Mouse (Mus musculus): ENCODE data around the gene Sohlh2. TPM values are rescaled to one million over a fixed set of nuclear protein-coding genes. Genes with fewer than 3 reads are reported as not detected.

Sohlh2 gene
- total RNA-seq (2021), result not detected

DNA sequence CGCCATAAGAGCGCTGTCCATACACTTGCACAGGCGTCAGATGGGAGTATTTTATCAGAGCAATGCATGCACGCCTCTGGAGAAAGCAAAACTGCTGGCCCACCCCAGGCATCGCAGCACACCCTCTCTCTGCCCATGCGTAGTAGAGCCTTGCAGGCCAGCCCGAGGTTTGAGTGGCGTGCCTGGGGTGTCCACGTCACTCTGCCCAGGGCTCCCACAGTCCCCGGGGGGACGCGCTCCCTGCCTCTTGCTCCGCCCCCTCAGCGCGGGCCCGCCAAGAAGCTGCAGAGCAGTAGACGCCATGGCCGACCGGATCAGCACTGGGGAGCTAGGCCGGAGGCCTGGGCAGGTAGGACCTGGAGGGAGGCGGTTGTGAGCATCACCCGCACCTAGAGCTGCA, at the start of gene Sohlh2:
Sohlh2 (plus strand) TSS at position 263 of the 400 bp plus-strand sequence.
- intact Hi-C loops (cut with DNase I), result no loop called here
- peak in 1 of 2 experiments; percentile 31 for DNase-seq (ENCODE audit: extremely low spot score in 1 of 2, low spot score in 2 of 2)

DNA sequence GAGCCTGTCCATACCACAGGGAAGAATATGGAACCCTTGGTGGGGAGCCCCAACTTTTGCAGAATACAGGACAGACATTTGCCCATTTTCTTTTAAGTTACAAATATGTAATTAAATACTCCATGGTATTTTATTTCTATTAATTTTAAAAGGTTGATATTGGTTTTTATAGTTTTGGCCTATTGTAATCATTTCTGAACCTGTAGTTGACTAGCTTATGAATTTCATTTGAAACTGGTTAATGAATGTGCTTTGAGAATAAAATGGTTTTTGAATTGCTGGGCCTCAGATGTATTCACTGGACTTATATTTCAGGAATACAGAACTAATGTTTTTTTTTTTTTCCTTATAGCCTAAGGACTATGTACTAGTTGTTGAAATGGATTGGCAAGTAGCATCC, 44.8 kb upstream of the Sohlh2 start, which contains the start of gene Ccdc169:
Ccdc169 (plus strand) TSS at position 301 of the 400 bp plus-strand sequence.
- no peak for DNase-seq (ENCODE audit: extremely low spot score in 1 of 2, low spot score in 2 of 2)
- intact Hi-C loops (cut with DNase I), result no loop called here

DNA sequence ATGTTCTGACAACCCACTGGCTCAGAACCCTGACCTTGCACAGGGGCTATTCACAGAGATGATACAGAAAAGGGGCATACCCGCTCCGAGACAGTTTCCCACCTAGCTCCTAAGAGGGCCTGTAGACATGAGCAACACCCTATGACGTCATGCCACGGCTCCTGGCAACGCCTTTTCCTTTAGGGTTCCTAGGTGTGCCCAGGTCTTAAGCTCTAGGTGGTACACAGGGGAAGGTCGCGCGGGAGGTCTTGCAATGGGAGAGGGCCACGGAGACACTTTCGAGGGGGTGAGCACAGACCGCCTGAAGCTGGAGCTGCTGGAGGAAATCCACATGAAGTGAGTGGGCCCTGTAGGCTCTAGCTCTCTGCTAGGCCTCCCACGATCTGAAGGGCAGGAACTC, 42.0 kb upstream of the Sohlh2 start:
- intact Hi-C loops (cut with DNase I), result no loop called here
- DNase-seq (ENCODE audit: extremely low spot score in 1 of 2, low spot score in 2 of 2), result no peak

DNA sequence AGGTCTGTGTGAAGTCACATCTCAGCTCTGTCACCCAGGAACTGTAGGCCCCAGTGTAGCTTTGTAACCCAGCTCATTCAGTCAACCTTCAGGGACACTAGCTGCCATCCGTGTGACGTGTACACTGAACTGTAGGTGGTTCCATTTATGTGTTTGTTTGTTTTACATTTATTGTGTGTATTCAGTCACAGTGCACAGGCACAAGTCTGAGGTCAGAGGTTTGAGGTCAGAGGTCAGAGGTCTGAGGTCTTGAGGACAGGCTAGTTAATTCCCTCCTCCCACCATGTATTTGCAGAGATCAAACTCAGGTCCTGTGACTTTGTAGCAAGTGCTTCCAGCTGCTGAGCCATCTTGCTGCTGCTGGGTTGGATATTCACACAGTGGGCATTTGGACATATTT, 40.4 kb upstream of the Sohlh2 start:
- no peak for DNase-seq (ENCODE audit: extremely low spot score in 1 of 2, low spot score in 2 of 2)
- intact Hi-C loops (cut with DNase I), result no loop called here

DNA sequence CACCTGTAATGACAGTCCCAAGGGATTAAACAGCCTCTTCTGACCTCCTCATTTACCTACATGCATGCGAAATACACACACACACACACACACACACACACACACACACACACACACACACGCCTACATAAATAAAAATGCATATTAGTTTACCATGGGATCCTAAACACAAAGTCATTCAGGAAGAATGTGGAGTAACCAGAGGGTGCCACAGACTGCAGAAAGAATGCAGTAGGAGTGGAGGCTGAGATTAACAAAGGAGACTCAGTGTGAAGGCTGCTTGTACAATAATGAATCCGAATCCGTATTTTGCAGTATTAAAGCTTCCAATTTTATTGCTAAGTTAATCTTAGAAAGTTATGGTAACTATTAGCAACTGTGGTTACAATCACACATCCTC, 36.9 kb upstream of the Sohlh2 start:
- intact Hi-C loops (cut with DNase I), result no loop called here

DNA sequence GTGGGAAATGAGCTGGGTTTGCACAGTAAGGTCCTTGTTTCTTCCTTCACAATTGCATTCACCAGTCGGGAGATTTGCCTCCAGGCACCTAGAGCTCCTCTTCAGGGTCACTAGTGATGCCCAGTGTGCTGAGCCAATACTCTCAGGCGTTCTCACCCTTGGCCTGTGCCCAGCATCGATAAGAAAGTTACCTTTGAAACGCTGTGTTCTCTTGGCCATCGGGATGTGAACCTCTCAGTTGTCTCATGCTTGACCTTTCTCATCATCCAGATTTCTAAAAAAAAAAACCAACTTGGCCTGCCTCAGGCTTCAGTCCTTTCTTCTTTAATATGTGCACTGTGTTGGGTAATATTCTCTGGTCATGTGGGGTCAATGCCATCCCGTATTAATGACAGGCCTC, 35.4 kb upstream of the Sohlh2 start:
- intact Hi-C loops (cut with DNase I), result no loop called here
- DNase-seq (ENCODE audit: extremely low spot score in 1 of 2, low spot score in 2 of 2), result no peak

More for the DNA sequence above, 36.9 kb upstream of the Sohlh2 start:
- no peak for DNase-seq (ENCODE audit: extremely low spot score in 1 of 2, low spot score in 2 of 2)

DNA sequence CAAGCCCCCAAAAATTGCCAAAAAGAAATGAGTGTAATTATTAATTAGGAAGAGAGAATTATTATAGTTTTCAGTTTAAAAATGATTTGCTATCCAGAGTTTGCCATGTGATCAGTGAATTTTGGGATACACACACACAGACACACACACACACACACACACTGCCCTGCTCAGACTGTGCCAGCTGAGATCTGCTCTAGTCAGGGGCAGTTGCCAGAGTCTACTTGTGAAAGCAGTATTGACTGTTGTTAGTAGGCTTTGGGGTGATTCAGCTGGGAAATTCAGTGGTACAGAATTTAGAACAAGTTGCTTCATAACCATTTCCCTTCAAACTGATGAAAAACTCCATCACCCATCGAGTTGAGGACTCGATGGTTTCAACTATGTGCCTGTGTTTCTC, 34.7 kb upstream of the Sohlh2 start:
- intact Hi-C loops (cut with DNase I), result no loop called here
- no peak for DNase-seq (ENCODE audit: extremely low spot score in 1 of 2, low spot score in 2 of 2)

DNA sequence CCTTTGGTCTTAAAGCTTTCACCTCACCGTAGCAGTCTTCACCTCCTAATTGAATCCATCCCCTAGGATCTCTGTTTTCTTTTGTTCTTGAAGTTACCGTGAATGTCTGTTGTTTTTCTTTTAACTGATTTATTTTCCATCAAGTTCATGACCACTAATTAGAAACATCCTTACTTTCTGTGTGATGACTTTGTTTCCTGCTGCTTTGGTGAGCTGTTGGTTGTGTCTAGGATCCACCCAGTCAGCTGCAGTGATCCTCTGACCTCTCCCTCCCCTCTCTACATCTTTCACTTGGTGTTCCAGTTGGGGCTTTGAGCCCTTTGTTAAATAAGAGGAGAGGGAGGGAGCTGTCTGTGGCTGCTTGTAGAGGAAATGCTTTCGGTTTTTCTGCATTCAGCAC, 33.7 kb upstream of the Sohlh2 start:
- DNase-seq (ENCODE audit: extremely low spot score in 1 of 2, low spot score in 2 of 2), result no peak
- intact Hi-C loops (cut with DNase I), result no loop called here

DNA sequence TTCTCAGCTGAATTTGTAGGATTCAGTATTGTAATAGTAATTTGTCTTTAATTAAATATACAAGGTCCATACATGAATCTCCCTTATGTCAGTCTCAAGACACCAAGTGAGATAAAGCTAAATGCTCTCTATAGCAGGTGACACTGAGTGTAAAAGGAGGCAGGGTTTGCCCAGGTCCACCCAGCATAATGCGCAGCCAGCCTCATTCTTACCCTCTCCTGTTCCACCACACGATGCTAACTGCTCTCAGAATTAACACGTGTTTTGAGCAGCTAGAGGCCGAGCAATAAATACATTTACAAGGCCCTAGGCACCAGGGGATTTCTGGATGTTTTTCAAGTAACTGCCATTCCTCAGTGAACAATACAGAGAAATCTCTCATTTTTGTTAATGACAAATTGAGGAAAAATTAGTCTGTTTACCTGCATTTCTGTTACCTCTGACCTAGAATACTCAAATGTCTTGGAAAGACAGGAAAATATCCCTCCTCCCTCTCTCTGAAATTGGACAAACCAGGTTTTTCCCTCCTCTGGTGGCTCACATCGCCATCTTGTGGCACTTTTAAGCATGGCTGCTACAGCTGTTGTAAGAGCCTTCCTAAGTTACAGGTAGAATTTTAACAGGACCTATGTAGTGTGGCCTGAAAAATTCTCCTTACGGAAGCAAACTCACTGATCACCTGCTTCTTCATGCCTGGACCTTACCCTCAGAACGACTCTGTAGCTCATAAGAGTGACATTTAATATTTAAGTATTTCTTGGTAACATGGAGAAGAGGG, 30.0 kb upstream of the Sohlh2 start:
- DNase-seq (ENCODE audit: extremely low spot score in 1 of 2, low spot score in 2 of 2), result peak; percentile 56 to 67
- intact Hi-C loops (cut with DNase I), result loop anchor here (2.0 to 10.0 kb wide), 4 partner anchors 71 to 337 kb away; partner anchors contain the start of gene Dclk1

DNA sequence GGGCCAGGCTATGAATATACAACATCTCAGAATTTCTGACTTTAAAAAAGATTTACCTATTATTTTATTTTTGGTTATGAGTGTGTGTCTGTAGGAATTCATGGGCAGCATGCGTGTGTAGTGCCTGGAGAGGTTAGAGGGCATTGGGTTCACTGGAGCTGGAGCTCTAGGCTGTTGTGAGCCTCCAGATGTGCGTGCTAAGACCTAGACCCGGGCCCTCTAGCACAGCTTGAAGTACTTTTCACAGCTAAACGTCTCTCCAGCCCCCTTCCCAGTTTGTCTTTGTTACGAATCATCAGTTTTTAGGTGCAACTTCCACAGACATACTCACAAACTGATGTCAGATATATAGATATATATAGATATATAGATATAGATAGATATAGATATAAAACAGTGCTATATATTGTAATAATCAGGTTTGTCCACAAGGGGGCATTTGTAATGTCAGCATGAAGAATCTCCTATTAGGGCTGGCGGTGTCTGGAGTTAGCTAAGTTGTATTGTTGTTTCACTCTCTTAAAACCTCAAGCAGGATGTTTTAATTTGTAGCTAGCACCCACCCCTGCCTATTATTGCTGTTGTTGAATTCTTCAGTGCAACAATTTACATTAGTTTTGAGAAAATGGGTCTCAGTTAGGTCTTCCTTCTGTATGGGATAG, 29.0 kb upstream of the Sohlh2 start:
- intact Hi-C loops (cut with DNase I), result loop anchor here (2.0 to 10.0 kb wide), 3 partner anchors 92 to 338 kb away; partner anchors contain the start of gene Dclk1
- no peak for DNase-seq (ENCODE audit: extremely low spot score in 1 of 2, low spot score in 2 of 2)

DNA sequence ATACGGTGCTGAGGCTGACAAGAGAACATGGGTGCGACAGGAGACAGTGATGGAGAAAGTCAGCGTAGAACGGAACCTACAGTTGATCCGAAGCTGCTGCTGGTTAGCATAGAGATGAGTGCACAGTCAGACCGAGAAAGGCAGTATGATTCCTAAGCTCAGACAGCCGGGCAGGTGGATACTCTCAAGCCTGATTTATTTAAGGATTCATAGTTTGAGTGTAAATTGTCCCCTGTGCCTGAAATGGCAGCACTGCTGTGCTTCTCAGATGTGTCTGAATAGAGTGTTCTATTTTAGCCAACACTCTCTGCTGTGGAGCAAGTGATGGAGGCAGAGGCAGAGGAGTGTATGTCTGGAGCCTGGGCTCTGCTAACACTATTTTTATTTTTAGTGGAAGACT, 27.7 kb upstream of the Sohlh2 start:
- intact Hi-C loops (cut with DNase I), result loop anchor here (10.0 kb wide), 2 partner anchors 91 to 339 kb away; partner anchors contain the start of gene Dclk1
- DNase-seq (ENCODE audit: extremely low spot score in 1 of 2, low spot score in 2 of 2), result no peak

DNA sequence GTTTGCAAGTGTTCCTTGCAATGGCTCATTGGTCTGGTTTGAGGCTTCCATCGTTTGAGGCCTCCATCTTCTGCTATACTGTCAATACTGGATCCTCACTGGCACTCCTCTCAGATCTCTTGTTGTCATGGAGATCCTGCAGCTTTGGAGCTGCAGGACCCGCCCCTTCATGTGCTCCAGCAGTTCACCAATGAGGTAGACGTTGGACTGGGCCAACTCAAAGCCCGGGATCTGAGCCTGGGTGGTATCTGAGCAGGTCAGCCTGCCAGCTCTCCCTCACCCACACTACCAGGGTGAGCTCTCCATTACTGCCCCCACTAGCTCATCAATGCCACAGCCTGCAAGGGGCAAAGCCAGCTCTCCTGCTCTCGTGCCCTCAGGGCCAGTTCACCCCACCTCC, 24.4 kb upstream of the Sohlh2 start:
- peak in 1 of 2 experiments; percentile 24 for DNase-seq (ENCODE audit: extremely low spot score in 1 of 2, low spot score in 2 of 2)
- intact Hi-C loops (cut with DNase I), result loop anchor here (10.0 kb wide), 2 partner anchors 87 to 343 kb away; partner anchors contain the start of gene Dclk1

DNA sequence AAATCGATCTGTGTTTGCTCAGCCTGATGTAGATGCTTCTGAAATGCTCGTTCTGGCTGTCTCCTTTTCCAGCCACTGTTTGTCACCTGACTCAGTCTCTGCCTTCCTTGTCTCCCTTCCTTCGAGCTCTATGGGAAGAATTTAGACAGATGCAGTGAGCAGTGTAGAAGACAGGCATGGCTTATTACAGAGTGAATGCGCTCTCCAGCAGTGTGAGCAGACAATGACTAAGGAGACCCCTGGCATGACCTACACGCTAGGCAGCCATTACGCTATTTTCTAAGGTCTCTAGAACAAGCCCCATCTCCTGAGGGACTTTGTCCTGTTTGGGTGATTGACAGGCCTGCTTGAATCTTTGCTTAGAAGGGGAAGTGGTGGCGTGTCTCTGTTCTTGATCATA, 20.7 kb upstream of the Sohlh2 start:
- intact Hi-C loops (cut with DNase I), result no loop called here
- no peak for DNase-seq (ENCODE audit: extremely low spot score in 1 of 2, low spot score in 2 of 2)

DNA sequence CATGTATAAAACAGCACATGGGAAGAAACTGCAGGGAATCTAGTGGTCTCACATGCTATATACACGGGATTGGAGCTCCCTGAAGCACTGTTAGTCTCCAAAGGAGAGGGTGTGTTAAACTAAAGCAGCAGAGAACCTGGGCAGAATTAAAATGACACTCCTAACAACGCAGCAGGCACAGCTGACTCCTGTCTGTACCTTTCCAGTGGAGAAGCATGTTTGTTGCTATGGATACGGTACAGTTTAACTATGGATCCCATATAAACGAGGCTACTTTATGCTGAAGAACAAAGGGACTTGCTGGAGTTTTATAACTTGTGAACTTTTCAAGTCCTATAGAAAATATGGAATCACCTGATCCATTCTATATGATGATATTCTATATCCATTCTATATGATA, 18.3 kb upstream of the Sohlh2 start:
- intact Hi-C loops (cut with DNase I), result no loop called here

DNA sequence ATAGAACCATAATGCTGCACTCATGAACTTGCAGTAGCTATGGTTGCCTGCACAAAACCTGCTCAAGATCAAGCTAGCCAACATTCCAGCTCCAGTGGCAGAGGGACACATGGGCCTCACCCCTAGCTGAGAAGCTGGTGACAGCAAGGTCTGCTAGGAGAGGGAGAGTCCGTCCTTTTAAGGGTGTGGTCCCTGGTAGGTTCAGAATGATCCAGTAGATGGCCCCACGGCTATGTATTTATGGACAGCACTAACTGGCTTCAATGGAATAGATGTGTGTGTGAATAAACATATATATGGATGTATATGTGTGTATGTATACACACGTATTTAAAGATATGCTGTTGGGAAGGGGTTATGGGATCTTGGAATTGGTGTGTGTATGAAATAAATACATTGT, 9.3 kb upstream of the Sohlh2 start:
- DNase-seq (ENCODE audit: extremely low spot score in 1 of 2, low spot score in 2 of 2), result no peak
- intact Hi-C loops (cut with DNase I), result no loop called here

More for the DNA sequence above, 18.3 kb upstream of the Sohlh2 start:
- no peak for DNase-seq (ENCODE audit: extremely low spot score in 1 of 2, low spot score in 2 of 2)

DNA sequence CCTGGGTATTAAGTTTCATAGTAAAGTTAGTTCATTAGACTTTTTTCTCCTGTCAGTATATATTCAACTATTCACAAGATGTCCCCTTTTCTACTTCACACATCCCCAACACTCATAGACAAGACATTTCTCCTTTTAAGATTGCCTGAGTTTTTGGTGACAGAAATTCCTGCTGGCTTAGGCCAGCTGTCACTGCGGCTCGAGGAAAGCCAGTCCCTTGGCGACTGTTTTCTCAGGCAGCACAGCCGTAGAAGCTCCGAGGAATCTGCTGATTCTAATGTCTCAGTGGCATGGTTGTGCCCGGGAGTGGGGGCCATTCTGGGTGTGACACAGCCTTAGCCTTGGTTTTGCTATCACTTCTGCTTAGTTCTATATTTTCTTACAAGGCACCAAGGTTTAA, 4.6 kb upstream of the Sohlh2 start:
- intact Hi-C loops (cut with DNase I), result no loop called here
- DNase-seq (ENCODE audit: extremely low spot score in 1 of 2, low spot score in 2 of 2), result no peak

DNA sequence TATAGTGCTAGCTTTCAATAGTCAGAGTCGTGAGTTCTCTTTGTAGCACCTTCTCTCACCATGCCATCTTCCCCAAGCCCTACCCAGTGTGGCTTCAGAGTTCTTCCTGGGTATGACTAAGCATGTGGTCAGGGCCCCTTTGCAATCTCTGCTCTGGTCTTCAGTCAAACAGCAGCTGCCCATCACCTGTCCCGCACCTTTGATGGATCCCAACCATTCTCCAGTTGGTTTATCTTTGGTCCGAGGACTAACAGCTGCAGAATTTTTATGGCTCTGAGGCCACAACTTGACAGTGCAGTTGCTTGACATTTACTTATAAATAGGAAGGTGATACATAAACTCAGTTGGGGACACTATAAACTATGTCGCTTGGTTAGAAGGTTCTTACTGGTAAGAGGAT, 9.8 kb downstream of the Sohlh2 start:
- intact Hi-C loops (cut with DNase I), result no loop called here
- no peak for DNase-seq (ENCODE audit: extremely low spot score in 1 of 2, low spot score in 2 of 2)

DNA sequence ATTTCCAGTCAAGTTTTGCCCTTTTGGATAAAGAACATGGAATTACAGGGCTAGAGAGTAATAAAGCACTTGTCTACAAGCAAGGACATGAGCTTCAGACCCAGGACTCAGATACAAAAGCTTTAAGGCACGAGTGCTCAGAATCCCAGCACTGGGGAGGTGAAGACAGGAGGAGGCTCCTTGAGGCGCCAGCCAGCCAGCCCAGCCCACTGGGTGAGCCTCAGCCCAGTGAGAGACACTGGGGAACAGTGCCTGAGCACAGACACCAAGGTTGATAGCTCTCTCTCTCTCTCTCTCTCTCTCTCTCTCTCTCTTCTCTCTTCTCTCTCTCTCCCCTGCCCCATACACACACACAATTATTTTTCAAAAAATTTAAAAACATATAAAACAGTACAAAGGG, 11.5 kb downstream of the Sohlh2 start:
- intact Hi-C loops (cut with DNase I), result no loop called here
- DNase-seq (ENCODE audit: extremely low spot score in 1 of 2, low spot score in 2 of 2), result no peak

DNA sequence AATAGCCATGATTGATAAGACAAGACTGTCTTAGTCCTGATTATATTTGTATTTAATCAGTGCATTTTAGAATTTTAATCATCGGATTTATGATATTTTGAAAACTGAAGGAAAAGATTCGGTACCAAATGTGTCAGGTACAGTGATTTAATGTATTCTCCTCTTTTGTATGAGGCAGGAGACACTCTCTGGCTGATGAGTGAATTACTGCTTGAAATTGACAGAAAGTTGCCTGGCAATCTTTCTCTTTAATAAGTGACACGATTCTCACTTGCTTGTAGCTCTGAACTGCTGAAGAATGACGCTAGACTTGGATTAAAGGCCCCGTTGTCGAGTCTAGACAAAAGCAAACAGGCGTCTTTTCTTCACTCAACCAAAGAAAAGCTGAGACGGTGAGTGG, 13.0 kb downstream of the Sohlh2 start:
- intact Hi-C loops (cut with DNase I), result no loop called here
- no peak for DNase-seq (ENCODE audit: extremely low spot score in 1 of 2, low spot score in 2 of 2)
